Mouse (Mus musculus): ENCODE measurements around the gene Tmem63c.

Tmem63c gene

DNA sequence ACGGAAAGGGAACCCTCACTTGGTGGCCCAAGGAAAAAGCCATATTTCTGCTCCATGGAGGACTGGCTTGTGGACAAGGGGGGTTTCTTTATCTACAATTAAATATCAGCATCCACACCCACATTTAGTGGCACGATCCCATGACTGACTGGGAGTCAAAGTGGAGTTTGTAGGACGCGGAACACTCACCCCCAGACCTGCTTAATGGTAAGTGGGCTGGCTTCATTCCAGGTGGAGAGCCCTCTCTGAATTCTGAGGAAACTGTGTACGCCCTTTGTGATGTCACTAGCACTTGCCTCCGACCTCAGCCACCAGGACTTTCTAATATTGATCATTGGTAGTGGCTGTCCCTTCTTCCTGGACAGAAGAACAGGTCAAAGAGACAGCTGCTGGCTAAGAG lies at the start of gene Tmem63c:
Tmem63c (plus strand) TSS at position 301 of the 400 bp plus-strand sequence.
- DNase-seq (ENCODE audit: low read depth, low spot score), result no peak

DNA sequence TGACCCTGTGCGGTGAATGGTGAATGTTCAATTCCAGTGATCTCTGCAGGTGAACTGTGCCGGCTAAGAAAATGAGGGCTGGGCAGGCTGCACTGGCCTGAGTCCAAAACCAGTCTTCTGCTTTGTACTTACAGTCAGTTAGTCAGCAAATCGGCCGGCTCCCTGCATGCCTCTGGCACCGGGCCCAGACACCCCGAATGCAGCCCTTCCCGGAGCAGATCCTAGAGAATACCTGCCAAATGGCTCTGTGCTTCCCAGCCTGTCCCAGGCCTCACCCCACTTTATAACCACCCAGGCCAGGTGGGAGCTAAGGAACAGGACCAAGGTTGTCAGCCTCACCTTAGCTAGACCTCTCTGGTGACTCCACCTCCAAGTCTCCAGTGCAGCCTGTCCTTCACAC lies 47.9 kb upstream of the Tmem63c start:
- DNase-seq (ENCODE audit: low read depth, low spot score), result peak; percentile 74

DNA sequence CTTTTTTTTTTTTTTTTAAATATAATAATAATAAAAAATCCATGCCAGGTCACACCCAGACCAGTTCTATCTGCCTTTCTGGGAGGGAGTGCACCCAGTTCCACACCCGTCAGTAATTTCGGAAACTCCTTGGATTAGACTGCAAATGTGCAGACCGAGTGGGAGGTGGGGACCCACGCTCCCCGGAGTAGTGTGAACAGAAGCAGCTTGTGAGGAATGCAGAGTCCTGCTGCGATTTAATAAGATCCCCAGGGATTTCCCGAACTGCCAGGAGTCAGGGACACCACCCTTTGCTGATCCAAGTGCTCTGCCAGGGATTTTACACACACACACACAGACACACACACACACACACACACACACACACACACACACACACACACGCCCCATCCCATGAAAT lies 47.4 kb upstream of the Tmem63c start:
- peak; percentile 15 for DNase-seq (ENCODE audit: low read depth, low spot score)

DNA sequence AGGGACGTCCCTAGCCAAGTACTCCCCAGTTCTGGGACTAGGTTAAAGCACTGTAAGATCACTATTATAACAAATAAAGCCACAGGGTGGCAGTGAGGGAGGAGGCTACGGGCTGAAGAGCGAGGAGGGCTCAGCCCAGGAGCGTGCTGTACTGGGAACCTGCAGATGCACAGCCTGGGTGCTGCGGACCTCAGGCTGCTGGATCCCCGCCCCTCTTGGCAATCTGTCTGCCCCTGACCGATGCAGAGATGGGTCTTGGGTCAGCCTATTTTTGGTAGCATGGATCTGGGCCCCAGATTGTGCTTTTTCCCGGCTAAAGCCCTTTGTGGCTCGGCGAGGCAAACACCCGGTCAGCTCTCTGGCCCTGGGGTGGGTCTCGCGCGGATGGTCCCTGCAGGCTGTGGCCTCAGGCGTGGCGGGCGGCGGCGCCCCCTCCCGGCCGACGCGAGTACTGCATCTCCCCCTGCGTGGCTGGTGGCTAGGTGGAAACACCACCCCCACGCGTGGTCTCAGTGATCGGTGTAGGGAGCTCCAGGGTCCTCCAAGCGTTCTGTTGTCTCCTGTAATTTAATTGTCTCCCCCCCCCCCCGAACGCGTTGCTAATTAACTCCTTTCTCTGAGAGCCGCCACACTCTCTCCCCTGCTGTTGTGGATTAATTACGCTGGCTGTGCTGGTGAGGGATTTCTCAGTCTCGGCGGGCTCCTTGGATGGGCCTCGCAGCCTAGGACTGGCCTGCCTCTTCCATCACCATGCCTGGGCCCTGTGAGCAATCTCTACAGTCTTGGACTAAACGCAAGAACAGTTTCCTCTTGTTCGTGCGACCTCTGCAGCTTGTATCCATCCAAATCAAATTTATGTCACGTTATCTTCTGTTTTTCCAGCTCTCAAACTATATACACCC lies 46.5 kb upstream of the Tmem63c start:
- DNase-seq (ENCODE audit: low read depth, low spot score), result no peak

DNA sequence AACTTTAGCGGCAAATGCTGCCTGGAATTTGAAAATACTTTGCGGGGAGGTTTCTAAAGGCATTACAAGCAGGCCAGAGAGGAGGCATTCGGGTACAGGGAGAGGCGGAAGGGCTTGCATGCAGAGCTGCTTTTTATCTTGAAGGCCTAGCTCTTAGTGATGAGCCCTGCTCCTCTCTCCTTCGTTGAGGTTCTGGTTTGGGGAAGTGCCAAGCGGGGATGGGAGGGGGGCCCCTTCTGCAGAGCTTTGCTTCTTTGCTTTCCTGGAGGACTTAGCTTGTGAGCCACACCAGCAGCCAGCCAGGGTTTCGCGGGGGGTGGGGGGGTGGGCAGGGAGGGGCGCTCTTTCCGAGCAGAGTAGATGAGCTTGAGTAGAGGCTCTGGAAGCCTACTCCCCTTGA lies 45.4 kb upstream of the Tmem63c start:
- no peak for DNase-seq (ENCODE audit: low read depth, low spot score)

DNA sequence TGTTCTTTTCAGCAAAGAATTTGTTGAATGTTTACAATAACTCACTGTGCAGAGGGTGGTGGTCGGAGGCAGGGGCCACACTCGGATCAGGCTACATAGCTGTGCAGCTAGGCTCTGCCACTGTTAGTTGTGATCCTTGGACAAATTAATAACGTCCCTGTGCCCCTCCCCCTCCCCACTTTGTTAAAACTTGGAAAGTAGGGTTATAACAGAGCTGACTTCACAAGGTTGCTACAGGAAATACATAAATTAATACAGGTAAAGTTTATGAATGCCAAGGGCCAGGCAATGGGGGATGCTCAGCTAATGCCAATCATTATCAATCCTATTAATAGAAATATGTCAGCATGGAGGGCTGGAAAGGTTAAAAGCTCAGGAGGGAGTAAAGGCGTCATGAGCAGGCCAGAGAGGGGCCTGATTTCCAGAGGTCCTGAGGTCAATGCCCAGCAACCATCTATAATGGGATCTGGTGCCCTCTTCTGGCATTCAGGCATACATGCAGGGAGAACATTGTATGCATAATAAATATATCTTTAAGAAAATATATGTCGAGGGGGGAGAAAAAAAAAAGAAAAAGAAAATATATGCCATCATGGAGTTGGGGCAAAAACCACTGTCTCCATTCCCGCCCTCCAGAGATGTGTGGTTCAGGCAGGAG lies 44.5 kb upstream of the Tmem63c start:
- DNase-seq (ENCODE audit: low read depth, low spot score), result no peak

GRCm38 (mm10) chr12:86977833-86978232 lies 43.3 kb upstream of the Tmem63c start:
- peak; percentile 85 for DNase-seq (ENCODE audit: low read depth, low spot score)

GRCm38 (mm10) chr12:86981180-86981579 lies 40.0 kb upstream of the Tmem63c start:
- peak; percentile 5 for DNase-seq (ENCODE audit: low read depth, low spot score)

DNA sequence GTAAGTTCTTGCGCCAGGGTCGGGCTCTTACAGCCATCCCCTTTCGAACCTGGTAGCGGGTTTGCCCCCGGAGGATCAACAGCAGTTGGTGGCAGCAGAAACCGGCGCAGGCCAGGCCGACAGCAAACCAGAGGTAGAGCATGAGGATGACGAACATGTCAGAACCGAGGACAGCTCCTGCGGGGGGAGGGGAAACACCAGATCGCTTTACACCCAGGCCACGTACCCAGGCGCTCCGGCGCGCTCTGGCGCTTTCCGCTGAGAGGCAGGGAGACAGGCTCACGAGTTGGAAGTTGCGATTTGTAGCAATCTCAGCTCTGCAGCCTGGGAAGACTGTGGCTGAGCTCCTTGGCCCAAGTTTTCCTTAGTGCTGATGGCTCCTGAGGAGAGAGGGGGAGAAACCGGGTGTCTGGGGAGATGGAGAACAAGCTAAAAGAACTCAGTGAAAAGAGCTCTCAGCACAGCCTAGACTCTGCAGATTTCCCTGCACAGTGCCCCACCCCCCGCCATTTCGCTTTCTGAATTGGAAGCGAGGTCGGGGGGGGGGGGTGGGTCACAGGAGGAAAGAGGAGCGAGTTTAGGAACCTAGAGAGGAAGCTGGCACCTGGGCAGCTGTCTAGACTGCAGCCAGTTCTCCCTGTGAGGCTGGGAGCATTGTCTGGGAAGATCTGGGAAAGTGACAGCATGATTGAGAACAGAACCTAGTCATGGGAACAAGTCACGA lies 37.5 kb upstream of the Tmem63c start:
- no peak for DNase-seq (ENCODE audit: low read depth, low spot score)

DNA sequence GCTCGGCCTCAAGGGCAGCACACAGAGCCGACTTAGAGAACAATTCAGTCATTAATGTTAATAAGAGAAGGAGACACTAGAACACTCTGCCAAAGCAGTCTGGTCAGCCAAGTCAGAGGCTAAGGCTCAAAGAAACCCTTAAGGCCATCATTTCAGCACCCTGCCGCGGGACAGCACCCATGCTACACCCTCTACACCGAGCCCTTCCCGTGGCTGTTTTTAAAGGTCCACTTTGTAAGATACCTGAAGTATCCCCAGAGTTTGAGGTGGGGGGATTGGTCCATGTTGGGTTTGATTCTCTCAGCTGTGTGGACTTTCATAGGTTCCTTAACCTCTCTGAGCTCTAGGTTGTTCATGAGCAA lies 37.0 kb upstream of the Tmem63c start:
- DNase-seq (ENCODE audit: low read depth, low spot score), result peak; percentile 57

DNA sequence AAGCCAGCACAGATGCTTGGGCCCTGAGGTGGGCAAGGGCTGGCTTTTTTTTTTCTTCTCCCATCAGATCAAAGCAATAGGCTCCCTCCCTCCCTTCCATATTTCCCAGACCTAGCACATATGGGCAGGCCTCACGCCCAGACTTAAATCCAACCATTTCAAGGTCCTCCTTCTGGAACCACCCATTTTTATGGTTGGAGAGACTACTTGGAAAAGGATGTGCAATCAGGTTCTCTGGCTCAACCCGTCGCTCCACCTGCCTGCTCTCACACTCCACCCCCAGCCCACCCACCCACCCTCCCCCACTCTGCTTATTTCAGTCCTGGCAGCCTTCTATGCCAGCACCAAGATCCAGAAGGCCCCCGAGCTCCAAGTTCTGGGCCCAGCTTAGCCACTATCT lies 34.6 kb upstream of the Tmem63c start:
- no peak for DNase-seq (ENCODE audit: low read depth, low spot score)

GRCm38 (mm10) chr12:86988227-86988626 lies 32.9 kb upstream of the Tmem63c start:
- DNase-seq (ENCODE audit: low read depth, low spot score), result no peak

GRCm38 (mm10) chr12:86989378-86989777 lies 31.8 kb upstream of the Tmem63c start:
- no peak for DNase-seq (ENCODE audit: low read depth, low spot score)

DNA sequence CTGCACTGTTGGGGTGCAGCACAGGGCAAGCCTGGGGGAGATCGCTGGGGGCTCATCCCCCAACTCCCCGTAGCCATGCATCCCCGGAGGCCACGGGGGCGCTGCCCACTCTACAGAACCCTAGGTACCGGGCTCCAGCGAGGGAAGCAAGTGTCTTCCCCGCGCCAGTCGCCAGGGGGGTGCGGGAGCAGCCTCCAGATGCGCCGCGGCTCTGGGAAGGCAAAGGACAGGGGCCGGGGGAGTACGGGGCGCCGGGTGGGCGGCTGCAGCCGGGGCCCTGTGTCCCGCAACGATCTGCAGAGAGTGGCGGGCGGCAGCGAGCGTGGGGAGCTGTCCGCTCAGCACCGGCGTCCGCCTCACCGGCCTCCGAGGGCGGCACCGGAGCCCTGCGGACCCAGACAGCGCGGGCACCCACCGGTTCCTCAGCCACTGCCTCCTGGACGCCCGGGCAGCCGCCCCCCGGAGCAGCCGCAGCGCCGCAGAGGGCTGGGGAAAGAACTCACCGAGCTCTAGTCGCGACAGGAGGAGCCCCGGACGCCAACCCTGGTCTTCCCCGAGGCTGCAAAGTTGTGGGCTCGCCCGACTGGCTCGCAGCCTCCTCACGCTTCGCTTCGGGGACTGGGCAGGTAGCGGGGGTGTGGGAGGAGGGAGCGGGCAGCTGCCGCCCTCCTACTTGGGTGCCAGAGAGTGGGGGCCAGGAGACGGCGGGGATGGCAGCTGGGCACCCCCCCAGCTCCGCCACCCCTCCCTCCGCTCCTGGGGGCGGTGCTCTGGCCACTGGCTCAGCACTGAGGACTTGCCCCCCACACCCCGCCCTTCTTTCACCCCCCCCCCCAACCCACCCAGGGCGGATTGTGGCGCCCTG lies 31.0 kb upstream of the Tmem63c start, which contains the start of gene Zdhhc22:
Zdhhc22 (minus strand) TSS at position 541 of the 865 bp plus-strand sequence.
- DNase-seq (ENCODE audit: low read depth, low spot score), result no peak

- DNase-seq (ENCODE audit: low read depth, low spot score), result no peak
These were observed 30.4 kb upstream of the Tmem63c start for GRCm38 (mm10) chr12:86990755-86991110.

DNA sequence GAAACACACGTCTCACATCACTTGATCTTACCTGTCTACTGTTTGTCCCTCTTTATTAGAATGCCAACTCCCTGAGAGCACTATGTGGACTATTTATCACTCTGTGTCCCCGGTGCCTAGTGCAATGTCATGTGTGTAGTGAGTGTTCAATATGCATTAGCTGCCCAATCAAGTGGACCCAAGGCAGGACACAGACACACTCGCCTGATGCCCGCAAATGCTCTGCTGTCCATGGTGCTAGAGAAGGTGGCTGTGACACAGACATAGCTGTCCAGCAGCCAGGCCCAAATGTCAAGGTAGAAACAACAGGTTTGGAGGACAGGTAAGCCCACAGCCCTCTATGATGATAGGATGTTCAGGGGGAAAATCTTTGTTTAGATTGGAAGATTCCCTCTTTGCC lies 27.0 kb upstream of the Tmem63c start:
- DNase-seq (ENCODE audit: low read depth, low spot score), result peak; percentile 38

- DNase-seq (ENCODE audit: low read depth, low spot score), result no peak
These were observed 26.4 kb upstream of the Tmem63c start for GRCm38 (mm10) chr12:86994776-86995175.

GRCm38 (mm10) chr12:86995931-86996330 lies 25.2 kb upstream of the Tmem63c start:
- no peak for DNase-seq (ENCODE audit: low read depth, low spot score)

DNA sequence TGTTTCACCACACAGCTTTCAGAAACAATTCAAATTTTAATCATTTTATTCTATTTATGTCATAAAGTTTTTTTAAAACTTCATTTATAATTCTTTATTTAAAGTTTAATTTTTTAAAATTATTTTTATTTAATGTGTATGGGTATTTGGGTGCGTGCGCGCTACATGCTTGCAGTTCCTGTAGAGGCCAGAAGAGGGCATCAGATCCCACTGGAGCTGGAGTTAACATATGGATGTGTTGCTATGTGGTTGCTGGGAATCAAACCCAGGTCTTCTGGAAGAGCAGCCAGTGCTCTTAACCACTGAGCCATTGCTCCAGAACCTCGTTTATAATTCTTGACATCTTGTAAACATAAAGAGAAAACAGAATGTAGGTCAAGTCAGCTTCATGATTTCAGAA lies 22.4 kb upstream of the Tmem63c start:
- DNase-seq (ENCODE audit: low read depth, low spot score), result no peak

DNA sequence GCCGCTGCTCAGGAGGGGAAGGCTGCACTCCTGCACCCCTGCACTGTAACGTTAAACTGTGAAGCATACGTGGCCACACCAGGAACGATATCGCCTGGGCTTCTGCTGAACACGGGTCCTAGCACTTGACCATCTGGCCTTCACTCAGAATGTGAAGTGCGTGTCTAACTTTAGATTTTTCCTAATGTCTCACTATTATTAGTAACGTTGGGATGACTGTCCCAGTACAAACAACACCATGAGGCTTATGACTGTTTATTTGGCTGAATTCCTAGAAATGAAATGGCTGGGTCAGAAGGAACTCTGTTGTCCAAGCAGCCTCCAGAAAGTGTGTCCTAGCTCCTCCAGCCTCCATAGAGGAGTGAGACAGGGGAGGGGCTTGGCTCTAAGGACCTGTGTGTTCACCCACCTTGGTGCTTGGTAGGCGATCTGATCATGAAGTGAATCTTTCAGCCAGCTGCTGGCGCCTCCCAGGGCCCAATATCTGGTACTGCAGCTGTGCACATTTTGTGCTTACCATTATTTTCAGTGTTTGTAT lies 21.8 kb upstream of the Tmem63c start:
- peak; percentile 63 for DNase-seq (ENCODE audit: low read depth, low spot score)
